Mouse (Mus musculus) liver, postnatal 0 days (tissue): ENCODE measurements around the gene Shld1.

Experiments
- CTCF ChIP-seq: sonication (generic); IDR thresholded peaks from 2 replicates; pipeline ENCODE4 v1.5.1; 2016; ENCODE audit warnings: antibody characterized with exemption, low read depth
- EP300 ChIP-seq: IDR thresholded peaks from 2 replicates; pipeline ENCODE4 v1.6.1; 2016; ENCODE audit warnings: antibody characterized with exemption, low read depth, mild to moderate bottlenecking

DNA sequence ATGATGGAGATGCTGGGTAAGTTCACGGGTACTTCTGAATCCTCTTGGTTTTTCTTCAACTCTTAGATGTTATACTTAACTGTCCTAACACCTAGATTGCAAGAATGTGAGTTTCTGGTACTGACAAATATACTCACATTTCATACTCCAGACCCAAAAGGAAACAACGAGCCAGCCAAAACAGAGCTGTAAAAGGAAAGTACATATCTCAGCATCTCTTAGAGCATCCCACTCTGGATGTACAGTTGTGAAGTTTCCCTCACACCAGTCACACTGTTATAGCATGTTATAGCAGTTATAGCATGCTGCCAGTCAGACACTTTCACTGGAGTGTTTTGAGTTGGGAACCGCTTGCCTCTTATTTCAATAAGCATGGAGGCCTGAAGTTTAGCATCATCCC lies 14.6 kb upstream of the Shld1 start:
- no peak for TF ChIP-seq EP300
- TF ChIP-seq CTCF = no peak
